Mouse (Mus musculus): Measurements from ENCODE around the gene Smcr8.

- TF ChIP-seq ETS1 (IDR thresholded peaks at IDR 0.05; ENCODE audit: low read depth, low read length) (no peak), GATA1 (IDR thresholded peaks at IDR 0.05; ENCODE audit: low read depth, low read length) (no peak), ZMIZ1 (IDR thresholded peaks at IDR 0.05; ENCODE audit: low read depth, low read length) (no peak), POLR2A (IDR thresholded peaks at IDR 0.05; ENCODE audit: control insufficient read depth in 1 of 2, insufficient read depth in 1 of 2, low read depth in 1 of 2, low read length in 2 of 2, poor library complexity in 1 of 2) (no peak), MEF2A (IDR thresholded peaks at IDR 0.05; ENCODE audit: extremely low read depth, insufficient replicate concordance, low read depth, low read length, poor library complexity, severe bottlenecking) (no peak), CTCF (IDR thresholded peaks at IDR 0.05 in 2 of 3, conservative IDR thresholded peaks at IDR 0.05 in 1 of 3; ENCODE audit: control insufficient read depth in 1 of 3, insufficient read depth in 1 of 3, low read depth in 2 of 3, low read length in 3 of 3, poor library complexity in 1 of 3, severe bottlenecking in 1 of 3) (no peak), ZKSCAN1 (IDR thresholded peaks at IDR 0.05; ENCODE audit: low read depth, low read length) (no peak), MAX (IDR thresholded peaks at IDR 0.05; ENCODE audit: low read length) (no peak), POLR2AphosphoS5 (IDR thresholded peaks at IDR 0.05; ENCODE audit: borderline replicate concordance, low read depth, low read length) (no peak), MAFK (IDR thresholded peaks at IDR 0.05; ENCODE audit: borderline replicate concordance, low read depth, low read length) (no peak), USF1 (IDR thresholded peaks at IDR 0.05; ENCODE audit: low read depth, low read length) (no peak)
Observed at GRCm38 (mm10) chr11:60816398-60816797, 39.1 kb downstream of the Smcr8 start.

All from MEL (cell line).